Mouse (Mus musculus) heart, postnatal 14 days (tissue): ENCODE data around the gene Got1. TPM values are rescaled to one million over a fixed set of nuclear protein-coding genes. Genes with fewer than 3 reads are reported as not detected.
A peak's percentile ranks its signal among the peaks of the same experiment; 100 is the strongest.

Experiments used
- DNase-seq, 2 experiments: peaks; one replicate each; pipeline ENCODE4 v3.0.0; 2021 to 2022
- intact Hi-C: fragments of 180-260 bp; cut with DNase I; formaldehyde crosslinking; loops from one replicate; pipeline ENCODE4 v1.15.1; 2025
- long read RNA-seq, 2 experiments: library from polyadenylated mRNA; stranded (forward); transcript quantifications; one replicate each; pipeline ENCODE4 v2.0.0; 2021
- total RNA-seq, 2 experiments: library from RNA; stranded (reverse); gene quantifications; 2 replicates each; pipeline ENCODE4 v1.2.3; 2021

Gene Got1
- 100 to 1,000 TPM; 687 to 721 TPM for total RNA-seq
- long read RNA-seq, experiment 1, transcript Got1-203 (3 exons, 661 nt), result minor isoform, 11 of 1,008 reads
- long read RNA-seq, experiment 1, transcript Got1-201 (9 exons, 2,058 nt), result major isoform, 930 of 1,008 reads
- long read RNA-seq, experiment 1, partial matches to known transcripts, result 44 of 1,008 reads
- long read RNA-seq, experiment 1, other reads (novel, unspliced or antisense), result 23 of 1,008 reads
- long read RNA-seq, experiment 2, transcript Got1-201 (9 exons, 2,058 nt), result major isoform, 646 of 685 reads
- long read RNA-seq, experiment 2, partial matches to known transcripts, result 23 of 685 reads
- long read RNA-seq, experiment 2, other reads (novel, unspliced or antisense), result 15 of 685 reads

DNA sequence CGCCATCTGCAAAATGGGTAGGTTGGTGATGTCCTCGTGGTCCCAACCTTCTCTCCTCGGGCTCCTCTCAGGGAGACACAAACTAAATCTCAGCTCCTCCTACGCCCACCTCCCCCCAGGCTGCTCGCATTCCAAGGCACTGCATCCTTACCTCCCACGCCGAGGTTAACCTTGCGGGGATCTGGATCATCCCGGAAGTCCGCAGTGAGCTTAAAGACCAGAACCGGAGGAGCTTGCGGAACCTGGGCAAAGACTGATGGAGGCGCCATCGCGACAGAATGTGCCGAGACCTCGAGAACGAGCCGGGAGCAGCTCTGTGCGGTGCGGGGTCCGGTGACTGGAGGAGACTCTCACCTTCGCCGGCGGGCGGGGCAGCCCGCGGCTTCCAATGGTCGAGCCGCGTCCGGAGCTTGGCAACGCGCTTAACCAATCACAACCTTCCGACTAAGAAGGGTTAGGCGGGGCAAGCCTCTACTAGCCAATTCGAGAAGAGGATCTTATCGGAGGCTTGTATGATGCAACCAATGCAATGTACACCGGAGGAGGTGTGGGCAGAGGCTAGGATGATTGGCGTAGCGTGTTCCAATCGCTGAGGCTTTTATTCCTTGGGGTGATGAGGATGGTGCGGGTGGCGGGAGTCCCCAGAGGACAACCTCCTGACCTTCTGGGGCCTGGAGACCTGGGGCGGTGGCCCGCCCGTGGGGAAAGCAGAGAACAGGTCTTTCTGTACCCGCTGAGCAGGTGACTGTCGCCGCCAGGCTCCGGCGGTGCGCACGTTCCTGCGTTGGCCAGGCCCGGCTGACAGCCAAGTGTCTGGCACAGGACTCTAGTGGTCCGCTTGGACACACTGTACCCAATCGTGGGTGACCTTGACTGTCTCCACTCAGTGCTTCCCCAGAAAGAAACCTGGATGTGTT is at the start of gene Got1:
Gene Got1 (minus strand): TSS at position 419 of the 917 bp plus-strand sequence.
- DNase-seq, result peak; percentile 92 to 94
- intact Hi-C loops, result no loop called here

DNA sequence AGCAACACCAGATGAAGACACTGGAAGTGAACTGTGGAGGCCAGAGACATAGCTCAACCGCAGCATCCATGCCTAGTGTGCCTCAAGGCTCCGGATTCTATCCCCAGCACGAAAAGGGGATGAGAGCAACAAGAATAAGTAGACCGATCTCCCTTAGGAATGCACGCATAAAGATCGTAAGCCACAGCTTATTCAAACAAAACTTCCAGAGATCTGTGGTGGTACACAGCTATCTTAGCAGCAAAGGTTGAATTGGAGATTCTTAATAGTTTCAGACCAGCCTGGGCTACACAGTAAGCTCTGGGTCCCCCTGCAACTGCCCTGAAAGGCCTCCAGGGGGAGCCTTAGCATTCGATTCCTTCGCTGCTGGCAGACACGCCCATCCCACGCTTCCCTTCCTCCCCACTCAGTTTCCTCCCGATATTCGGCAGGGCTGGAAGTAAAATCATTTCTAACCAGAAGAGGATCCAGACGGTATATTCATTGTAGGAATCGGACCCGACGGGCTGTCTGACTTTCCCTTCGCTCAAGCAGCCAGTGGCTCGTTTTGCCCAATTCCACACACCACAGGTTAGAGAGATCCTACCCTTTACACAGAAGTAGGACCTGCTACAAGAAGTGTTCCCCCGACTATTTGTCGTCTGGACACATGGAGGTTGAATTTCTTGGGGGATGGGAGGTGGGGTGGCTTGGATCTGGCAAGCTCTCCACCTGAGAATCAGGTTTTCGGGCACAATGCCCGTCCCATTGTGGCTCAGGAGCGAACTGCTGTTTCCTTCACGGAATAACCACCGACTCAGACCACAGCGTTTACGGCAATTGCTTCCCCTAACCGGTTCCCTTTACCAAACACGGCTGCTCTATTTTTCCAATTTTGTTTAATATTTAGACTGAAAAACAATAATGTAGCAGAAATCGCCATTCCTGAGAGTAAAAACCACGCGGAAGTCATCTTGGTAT is 46.7 kb upstream of the Got1 start:
- peak; percentile 75 to 86 for DNase-seq
- intact Hi-C loops, result loop anchor here (2.0 to 5.0 kb wide), 3 partner anchors 39 to 94 kb away; no protein-coding TSS in a partner anchor

DNA sequence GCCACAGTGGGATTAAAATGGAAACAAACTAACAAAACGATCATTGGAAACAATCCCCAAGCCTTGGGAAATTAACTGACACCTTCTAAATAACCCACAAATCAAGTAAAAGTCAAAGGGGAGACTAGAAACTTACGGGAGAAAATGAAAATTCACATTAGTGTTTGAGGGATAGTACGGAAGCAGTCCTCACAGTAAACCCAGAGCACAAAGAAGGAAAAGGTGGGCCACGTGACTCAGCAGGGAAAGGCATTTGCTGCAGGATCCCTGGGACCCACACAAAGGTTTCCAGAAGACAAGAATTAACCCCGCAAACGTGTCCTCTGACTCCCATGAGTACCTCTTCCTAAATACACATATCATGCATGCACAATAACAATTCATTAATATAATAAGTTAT is 44.7 kb upstream of the Got1 start:
- intact Hi-C loops, result no loop called here

DNA sequence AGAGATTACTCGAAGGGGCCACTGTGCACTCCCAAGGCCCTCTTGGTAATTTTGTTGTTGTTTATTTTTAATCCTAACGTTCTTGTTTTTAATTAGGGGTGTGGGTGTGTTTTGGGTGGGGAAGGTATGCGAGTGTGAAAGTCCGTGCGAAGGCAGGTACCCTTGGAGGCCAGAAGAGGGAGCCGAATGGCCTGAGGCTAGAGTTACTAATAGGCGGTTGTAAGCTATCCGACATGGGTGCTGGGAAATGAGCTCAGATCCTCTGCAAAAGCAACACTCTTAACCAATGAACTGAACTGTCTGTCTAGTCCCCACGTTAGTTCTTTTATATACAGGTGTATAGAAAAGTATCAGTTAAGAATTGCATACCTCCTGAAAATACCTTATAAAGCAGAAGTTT is 43.9 kb upstream of the Got1 start:
- DNase-seq, result no peak
- intact Hi-C loops, result no loop called here

More for the DNA sequence above, 44.7 kb upstream of the Got1 start:
- DNase-seq, result no peak

DNA sequence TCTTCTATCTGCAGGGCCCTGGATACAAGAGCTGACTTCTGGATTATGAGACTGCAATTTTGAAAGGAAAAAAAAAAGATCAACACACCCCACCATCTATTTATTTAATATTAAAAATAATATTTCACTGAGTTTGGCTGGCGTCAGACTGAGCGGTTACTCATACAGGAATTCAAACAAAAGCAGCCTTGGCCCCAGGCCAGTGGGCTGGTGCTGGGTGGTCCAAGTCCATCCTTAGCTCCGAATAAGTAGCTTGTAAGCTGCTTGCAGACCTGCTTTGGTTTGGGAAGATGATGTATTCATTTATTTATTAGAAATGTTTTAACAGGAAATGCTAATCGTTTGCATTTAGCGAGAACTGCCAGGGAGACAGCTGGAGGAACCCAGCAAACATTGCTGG is 38.8 kb upstream of the Got1 start:
- intact Hi-C loops, result no loop called here

DNA sequence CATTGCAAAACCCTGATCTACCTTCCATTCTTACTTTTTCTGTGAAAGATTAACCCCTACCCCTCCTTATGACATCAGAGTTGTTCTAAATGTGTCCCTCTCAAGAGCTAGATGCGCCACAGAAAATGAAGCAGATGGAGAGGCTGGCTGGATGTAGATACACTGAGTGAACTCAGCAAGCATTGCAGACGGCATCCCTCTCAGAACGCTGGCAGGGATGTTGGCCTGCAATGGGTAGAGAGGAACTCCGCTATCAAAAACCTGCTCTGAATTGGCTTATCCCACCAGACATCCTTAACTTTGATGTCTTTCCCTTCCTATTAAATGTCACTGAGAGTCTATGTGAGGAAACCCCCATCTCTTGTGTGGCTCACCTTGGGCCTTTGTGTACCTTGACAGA is 37.4 kb upstream of the Got1 start:
- intact Hi-C loops, result no loop called here
- no peak for DNase-seq

More for the DNA sequence above, 38.8 kb upstream of the Got1 start:
- DNase-seq, result peak; percentile 37 to 50

DNA sequence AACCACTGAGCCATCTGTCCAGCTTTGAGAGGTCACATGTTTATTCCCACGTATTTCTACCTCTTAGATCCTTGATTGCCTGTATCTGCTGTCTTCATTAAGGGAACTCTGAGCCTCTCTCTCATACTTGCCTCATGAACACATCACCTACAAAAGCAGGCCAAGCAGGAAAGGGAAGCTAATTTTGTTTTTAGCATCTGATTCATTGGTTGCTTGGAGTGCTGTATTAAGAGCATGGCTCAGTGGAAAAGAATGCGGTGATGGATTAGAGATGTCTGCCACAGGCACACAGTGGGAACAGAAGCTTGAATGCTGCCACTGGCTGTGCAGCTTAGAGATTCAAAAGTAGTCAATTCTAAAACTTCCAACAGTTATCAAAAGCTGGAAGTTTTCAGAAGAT is 35.8 kb upstream of the Got1 start:
- intact Hi-C loops, result no loop called here
- DNase-seq, result no peak

DNA sequence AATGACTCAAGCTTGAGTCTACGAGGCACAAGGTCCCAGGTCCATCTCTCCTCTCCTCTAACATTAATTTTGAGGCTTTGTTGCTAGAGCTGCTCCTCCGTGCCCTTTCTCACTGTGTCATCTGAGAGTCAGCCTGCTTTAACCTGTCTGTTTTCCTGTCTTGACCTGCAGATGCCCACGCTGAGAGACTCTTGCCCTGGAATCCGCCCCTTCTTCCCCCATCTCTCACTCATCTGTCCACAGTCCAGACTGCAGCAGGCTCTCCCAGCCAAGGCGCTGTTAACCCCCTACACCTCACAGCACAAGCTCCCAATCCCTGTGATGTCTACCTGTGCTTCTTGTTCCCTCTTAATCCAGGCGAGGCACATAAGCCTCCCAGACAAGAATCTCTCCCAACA is 27.1 kb upstream of the Got1 start:
- no peak for DNase-seq
- intact Hi-C loops, result no loop called here

DNA sequence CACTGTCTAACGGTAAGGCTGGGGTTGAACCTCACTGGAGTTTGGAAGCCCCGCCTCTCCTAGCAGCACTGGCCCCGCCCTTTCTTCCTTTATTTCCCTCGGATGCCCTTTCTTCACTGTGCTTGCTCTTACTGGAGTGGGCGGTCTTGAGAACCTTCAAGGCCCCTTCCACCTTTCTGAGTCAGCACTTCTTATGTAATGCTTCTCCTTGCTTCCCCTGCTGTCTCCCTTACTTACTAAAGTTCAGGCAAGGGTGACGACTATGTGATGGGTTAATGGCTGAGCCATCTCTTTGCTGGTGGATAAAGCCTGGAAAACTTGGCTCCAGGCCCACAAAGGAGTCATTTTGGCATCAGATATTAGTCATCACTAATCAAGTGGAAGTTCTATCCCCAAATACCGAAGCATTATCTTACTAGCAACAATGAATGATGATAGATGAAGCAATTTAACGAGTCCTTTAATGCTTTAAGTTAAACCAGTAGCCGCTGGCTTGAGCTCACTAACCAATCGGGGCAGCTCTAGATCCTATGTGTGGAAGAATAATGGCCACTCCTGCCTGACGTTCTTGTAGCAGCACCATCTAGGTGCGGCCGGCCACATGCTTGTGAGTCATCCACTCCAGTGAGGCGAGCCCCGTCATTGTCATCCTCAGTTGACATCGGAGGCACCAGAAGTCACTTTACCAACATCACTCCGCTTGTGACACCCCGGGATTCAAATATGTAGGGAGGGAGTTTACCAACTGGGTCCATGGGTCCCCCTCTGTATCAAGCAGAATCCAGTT is 26.5 kb upstream of the Got1 start:
- DNase-seq, result no peak
- intact Hi-C loops, result no loop called here

DNA sequence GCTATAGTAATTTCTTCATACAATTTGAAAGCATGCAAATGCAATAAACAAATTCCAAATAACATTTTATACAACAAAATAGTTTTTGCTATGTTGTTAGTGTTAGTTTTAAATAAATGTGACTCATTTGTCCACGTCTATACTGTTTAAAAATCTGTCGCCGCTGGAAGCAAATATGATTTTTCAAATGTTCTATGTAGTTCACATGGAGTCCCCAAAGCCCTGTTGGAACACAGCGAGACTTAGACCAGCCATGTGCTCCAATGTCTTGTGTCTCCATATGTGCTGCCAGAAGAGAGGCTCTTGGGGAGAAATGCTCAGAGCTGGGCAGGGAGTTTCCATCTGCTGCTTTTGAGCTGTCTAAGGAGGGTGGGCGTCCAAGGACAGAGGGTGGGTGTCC is 23.7 kb upstream of the Got1 start:
- no peak for DNase-seq
- intact Hi-C loops, result no loop called here

DNA sequence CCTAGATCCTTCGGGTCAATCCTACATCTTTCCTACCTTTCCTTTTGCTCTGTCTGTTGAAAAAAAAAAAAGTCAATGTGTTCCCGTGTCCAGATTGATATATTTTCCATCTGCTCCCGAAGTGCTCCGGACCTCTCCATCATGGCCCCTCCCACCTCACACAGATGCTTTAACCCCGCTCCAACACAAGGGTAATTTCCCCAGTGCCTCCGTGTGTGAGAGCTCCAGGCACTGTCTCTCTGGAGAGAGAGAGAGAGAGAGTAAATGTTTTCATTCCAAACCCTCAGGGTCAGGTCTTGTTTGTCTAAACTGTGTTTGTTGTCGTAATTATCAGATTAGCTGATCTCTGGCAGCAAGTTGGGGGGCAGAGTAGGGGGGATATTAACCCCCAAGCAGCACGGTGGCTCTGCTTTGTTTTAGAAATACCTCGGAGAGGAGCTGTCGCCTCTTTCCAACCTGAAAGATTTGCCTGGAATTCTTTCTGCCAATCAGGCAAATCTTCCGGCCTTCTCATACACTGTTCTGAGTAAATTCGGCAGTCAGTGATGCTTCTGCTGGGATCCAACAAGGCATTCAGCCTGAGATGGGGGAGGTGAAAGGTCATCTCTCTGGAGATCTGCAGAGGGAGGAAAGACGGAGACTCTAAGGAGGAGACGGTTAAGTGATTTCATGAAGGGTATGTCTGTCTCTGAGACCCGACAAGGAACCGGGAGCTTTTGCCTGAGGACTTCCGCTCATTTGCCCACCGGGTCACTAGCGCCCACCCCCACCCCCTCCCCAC is 22.1 kb upstream of the Got1 start:
- intact Hi-C loops, result no loop called here
- DNase-seq, result no peak

DNA sequence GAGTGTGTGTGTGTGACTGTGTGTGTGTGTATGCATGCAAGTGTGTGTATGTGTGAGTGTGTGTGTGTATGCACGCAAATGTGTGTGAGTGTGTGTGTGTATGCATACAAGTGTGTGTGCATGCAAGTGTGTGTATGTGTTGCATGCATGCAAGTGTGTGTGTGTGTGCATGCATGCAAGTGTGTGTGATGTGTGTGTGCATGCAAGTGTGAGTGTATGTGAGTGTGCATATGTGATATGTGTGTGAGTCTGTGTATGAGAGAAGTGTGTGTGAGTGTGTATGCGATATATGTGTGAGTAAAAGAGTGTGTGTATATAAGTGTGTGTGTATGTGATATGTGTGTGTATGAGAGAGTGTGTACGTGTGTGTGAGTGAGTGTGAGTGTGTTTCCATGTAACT is 11.0 kb upstream of the Got1 start:
- no peak for DNase-seq
- intact Hi-C loops, result no loop called here

DNA sequence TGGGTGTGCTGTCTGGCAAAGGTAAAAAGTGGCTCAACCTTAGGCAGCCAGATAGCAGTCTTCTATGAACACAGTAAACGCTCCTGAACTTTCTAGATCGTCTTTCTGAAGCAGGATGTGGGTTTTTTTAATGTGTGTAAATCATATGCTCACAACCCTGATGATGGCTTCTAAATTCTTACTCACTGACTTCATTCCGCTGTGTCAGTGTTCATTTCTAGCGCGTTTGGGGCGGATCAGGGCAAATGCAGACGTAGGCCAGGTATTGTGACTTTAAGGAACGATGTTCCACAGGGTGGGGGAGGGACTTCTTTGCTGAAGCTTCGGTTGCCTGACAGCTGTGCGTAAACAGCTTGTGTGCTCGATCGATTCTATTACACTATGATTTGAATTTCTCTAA is 6.5 kb upstream of the Got1 start:
- DNase-seq, result no peak
- intact Hi-C loops, result loop anchor here (5.0 kb wide), 3 partner anchors 41 to 126 kb away; no protein-coding TSS in a partner anchor

DNA sequence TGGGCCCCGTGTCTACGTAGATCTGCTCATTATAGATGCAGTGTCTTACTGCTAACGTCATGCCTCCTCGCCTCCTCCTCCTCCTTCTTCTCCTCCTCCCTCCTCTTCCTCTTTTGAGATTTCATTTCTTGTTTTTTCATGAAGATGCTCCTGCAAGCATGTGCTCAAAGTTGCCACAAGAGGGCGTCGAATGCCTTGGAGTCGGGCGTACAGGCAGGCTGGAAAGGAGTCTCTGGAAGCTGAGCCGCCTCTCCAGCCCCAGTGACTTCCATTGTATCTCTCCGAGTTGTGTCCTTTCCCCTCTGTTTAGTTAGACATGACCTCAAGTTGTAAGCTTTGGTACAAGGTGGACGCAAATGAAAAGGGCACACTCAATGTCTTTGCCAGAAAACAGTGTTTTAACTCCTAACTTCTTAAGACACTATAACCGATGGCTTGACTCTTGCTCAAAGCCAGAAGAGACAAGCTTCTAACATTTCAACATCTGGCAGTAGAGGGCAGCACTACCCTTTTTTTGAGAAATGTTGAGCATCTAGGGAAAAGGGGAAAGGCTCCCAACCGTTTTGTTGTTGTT is 5.9 kb upstream of the Got1 start:
- DNase-seq, result peak; percentile 68 to 79
- intact Hi-C loops, result loop anchor here (5.0 kb wide), 3 partner anchors 42 to 127 kb away; no protein-coding TSS in a partner anchor

DNA sequence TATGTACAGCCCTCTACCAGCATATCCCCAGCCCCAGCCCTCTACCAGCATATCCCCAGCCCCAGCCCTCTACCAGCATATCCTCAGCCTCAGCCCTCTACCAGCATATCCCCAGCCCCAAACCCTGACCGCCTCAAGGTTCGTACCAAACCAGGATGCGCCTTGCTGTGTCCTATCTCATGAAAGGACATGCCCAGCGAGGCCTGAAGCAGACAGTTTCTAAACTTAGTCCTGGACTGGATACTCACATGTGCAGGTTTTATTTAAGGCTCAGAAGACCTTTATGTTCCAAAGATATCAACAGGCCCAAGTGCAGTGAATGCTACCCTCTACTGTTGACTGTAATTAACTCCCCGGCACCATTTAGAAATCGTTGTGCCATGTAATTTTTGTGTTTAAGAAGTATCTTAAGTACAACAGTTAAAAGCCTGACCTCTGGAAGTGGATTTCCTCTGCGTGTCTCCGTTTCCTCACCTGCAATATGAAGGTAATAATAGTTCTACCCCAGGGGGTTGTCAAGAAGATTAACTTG is 3.7 kb upstream of the Got1 start:
- no peak for DNase-seq
- intact Hi-C loops, result no loop called here

DNA sequence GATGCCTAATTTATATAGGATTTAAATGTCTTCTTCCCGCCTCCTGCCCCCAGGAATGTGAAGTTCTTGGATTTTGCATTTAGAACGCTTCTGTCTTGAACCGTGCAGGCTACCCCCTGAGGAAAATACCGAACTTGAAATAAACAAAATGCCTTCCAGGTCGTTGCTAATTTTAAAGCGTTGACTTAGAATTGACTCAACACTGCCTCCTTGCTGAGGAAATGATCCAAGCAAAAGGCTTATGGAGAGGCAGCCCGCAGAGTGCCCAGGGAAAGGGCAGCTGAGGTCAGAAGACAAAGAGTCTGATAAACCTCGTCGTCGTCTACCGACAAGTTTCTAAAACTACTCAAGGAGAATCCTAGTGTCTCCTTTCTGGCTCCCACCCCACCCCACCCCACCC is 2.7 kb upstream of the Got1 start:
- DNase-seq, result peak; percentile 35 to 65
- intact Hi-C loops, result no loop called here

DNA sequence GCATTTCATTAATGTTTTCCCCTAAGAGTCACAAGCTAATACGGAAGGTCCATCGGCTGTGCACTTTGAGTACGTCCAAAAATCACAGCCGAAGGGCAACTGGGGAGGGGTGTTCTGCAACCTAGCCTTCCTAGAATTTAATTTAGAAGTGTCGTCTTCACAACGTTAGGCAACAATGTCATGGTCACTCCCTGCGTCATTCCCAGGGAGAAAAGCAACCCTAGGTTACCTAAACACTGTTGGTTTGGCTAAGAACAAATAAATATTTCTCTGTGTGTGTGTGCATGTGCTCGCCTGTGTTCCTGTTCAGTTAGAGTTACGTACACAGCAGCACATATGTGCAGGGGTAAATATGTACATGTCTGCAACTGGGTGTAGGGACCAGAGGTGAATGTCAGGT is 1.6 kb upstream of the Got1 start:
- intact Hi-C loops, result loop anchor here (1.0 kb wide), 1 partner anchor 30 kb away; no protein-coding TSS in a partner anchor
- DNase-seq, result no peak

DNA sequence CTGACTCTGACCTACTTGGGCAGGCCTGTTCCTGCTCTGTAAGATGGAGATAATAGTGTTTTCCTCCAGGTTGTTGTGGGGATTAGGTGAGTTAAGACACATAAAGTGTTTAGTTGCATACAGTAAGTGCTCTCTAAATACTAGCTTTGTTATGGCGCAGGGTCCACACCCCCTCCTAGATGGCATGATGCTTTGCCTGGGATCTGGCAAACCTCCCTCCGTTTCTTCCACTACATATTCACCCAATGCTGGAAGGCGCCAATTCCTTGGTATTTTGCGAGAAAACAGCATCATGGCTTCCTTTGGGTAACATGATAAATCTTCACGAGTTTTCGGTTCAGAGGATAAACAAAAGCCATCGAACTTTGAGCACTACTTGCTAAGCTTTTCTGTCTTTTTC is 1.2 kb upstream of the Got1 start:
- no peak for DNase-seq
- intact Hi-C loops, result no loop called here
